Mouse (Mus musculus): ENCODE results near the gene I830077J02Rik. TPM values are rescaled to one million over a fixed set of nuclear protein-coding genes. Genes with fewer than 3 reads are reported as not detected.
"Not testable (repeated sequence)": the region's sequence is repeated elsewhere in the genome, so short reads cannot be mapped to it uniquely, and the experiment has no call there.

I830077J02Rik gene
- polyA plus RNA-seq, 1 experiment from 2014 or later = 3.9 TPM

DNA sequence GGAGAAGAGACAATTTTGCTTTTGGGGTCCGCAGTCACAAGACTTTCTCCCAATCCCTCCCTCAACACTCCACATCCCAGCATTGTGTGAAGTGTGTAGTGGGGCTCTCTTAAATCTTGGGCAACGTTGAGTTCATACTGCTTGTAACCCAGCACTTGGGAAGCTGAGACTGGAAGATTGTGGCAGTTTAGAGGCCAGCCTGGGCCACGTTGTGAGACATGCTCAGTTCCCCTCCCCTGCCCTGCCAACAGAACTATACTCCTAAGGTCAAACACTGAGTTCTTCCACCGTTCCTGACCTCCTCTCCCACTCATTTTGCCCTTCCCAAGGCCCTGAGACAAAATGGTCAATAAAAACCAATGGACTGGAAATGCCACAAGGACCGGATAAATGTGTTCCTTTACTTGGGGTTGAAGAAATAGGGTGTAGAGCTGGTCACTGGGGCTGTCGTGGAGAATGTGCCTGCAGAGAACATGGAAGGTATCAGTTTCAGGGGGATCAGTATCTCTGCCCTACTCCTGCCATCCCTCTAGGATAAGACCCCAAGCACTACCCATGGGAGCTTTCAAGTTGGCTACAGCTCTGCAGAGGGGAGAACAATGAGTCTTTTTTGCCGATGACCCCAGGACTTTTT, 4.8 kb downstream of the I830077J02Rik start:
- Histone ChIP-seq H3K4me3 (ENCODE audit: low read depth, low read length) (no peak overlapping the region), H3K36me3 (replicated peaks; ENCODE audit: insufficient read depth, low read length) (0 out of 2 replicates have a peak, but pooled peaks cover 3% of the 10 kb centered on the region), H3K27ac (ENCODE audit: low read depth) (no peak overlapping the region), H3K4me1 (ENCODE audit: insufficient read depth) (no peaks in the 10 kb centered on the region; the same call in 1 of the 2 replicates), H3K9ac (replicated peaks) (no peak overlapping the region), H3K27me3 (ENCODE audit: insufficient read depth, low read length) (no peaks in the 10 kb centered on the region), H3K4me2 (ENCODE audit: low read depth, low read length) (no peak overlapping the region), H3K9me3 (ENCODE audit: low read length) (no peaks in the 10 kb centered on the region)
- no peak for TF ChIP-seq CTCF (IDR thresholded peaks at IDR 0.05; ENCODE audit: low read depth)
- no peak for TF ChIP-seq EP300 (IDR thresholded peaks at IDR 0.05; ENCODE audit: low read depth)
- WGBS (ENCODE audit: insufficient replicate concordance) = 68% methylated on average over 7 of the region's 7 CpGs
- DNase-seq (no peak), ATAC-seq (no peak)

DNA sequence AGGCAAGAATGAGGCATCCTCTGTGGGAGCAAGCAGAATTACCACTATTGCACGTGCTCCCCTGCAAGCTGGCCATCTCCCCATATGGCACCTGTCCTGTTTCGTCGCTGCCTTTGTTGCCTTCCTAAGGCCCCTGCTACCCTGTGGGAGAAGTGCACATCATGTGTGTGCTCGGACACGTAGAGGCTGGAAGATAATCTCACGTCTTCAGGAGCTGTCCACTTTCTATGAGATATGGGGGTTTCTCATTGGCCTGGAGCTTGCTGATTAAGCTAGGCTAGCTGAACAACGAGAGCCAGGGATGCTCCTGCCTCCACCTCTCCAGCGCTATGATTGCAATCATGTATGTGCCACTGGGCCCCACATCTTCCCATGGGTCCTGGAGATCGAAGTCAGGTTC, 7.8 kb downstream of the I830077J02Rik start:
- Histone ChIP-seq H3K4me1 (ENCODE audit: insufficient read depth) (no peaks in the 10 kb centered on the region; the same call in 1 of the 2 replicates), H3K4me2 (ENCODE audit: low read depth, low read length) (no peak overlapping the region), H3K27ac (ENCODE audit: low read depth) (no peak overlapping the region), H3K9ac (replicated peaks) (no peak overlapping the region), H3K9me3 (ENCODE audit: low read length) (no peaks in the 10 kb centered on the region), H3K4me3 (ENCODE audit: low read depth, low read length) (no peak overlapping the region), H3K36me3 (replicated peaks; ENCODE audit: insufficient read depth, low read length) (0 out of 2 replicates have a peak, but pooled peaks cover 3% of the 10 kb centered on the region), H3K27me3 (ENCODE audit: insufficient read depth, low read length) (no peaks in the 10 kb centered on the region)
- DNase-seq (no peak), ATAC-seq (no peak)
- TF ChIP-seq CTCF (IDR thresholded peaks at IDR 0.05; ENCODE audit: low read depth) (no peak), EP300 (IDR thresholded peaks at IDR 0.05; ENCODE audit: low read depth) (no peak)
- 59% methylated on average over 9 of the region's 9 CpGs for WGBS (ENCODE audit: insufficient replicate concordance)

DNA sequence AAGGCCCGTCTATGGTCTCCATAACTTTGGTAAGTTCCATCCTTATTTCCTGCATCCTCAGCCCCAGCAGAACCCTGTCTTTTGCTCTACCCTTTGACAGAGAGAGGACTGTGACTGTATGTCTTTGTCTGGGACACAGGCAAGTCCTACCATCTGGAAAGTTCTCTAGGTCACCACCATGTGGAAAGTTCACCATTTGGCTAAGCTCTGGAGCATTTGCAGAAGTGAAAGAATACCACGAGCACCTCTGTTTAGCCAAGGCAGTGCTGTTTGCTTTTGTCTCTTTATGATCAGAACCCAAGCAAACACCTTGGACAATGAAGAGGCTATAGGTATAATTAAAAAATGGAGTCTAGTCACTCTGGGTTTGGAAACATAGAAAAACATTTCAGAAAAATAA, 10.5 kb downstream of the I830077J02Rik start:
- H3K27ac ChIP-seq (ENCODE audit: low read depth) = no peak overlapping the region
- no peak overlapping the region for H3K4me3 ChIP-seq (ENCODE audit: low read depth, low read length)
- no peaks in the 10 kb centered on the region for H3K36me3 ChIP-seq (replicated peaks; ENCODE audit: insufficient read depth, low read length)
- no peaks in the 10 kb centered on the region for H3K27me3 ChIP-seq (ENCODE audit: insufficient read depth, low read length)
- no peak for DNase-seq
- H3K4me2 ChIP-seq (ENCODE audit: low read depth, low read length) = no peak overlapping the region
- H3K9me3 ChIP-seq (ENCODE audit: low read length) = no peaks in the 10 kb centered on the region
- no peak for ATAC-seq
- H3K4me1 ChIP-seq (ENCODE audit: insufficient read depth) = peaks cover 3% of the 10 kb centered on the region; the same call in 1 of the 2 replicates
- H3K9ac ChIP-seq (replicated peaks) = no peak overlapping the region
- WGBS (ENCODE audit: insufficient replicate concordance) = 55% methylated on average over 2 of the region's 2 CpGs
- TF ChIP-seq CTCF (IDR thresholded peaks at IDR 0.05; ENCODE audit: low read depth) = no peak
- no peak for TF ChIP-seq EP300 (IDR thresholded peaks at IDR 0.05; ENCODE audit: low read depth)

DNA sequence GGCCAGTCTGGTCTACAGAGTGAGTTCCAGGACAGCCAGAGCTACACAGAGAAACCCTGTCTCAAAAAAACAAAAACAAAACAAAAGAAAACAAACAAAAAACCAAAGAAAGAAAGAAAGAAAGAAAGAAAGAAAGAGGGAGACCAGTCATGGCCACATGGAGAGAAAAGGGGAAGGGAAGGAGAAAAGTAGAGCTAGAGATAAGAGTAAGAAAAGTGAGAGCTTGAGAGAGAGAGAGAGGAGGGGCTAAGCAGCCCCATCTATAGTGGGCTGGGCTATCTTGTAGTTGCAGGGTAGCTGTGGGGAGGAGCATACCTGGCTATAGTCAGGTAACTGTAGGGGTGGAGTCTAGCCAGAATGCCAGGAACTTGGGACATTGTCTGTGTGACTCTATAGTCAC, 11.7 kb downstream of the I830077J02Rik start:
- not testable (repeated sequence) for H3K4me3 ChIP-seq (ENCODE audit: low read depth, low read length); H3K27ac ChIP-seq (ENCODE audit: low read depth); DNase-seq; H3K9me3 ChIP-seq (ENCODE audit: low read length); ATAC-seq; H3K4me2 ChIP-seq (ENCODE audit: low read depth, low read length); H3K9ac ChIP-seq (replicated peaks); H3K36me3 ChIP-seq (replicated peaks; ENCODE audit: insufficient read depth, low read length); H3K4me1 ChIP-seq (ENCODE audit: insufficient read depth); H3K27me3 ChIP-seq (ENCODE audit: insufficient read depth, low read length)

DNA sequence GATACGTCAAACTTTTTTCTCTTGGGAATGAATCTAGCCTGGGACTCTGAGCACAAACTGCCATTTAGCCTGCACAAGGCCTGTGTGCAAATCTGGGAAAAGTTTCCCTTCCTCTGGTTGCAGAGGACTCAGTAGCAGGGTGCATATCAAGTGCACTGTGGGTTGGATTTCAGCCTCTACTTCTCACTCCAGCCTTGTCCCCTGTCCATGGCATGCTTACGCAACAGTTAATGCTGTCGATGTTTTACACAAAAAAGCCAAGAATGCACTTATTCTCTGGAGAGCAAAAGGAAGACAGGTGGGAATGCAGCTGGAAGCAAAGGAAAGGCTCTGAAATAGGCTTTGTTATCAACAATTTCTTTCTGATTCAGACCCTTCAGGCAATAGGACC, 14.1 kb downstream of the I830077J02Rik start:
- TF ChIP-seq EP300 (IDR thresholded peaks at IDR 0.05; ENCODE audit: low read depth) (no peak), CTCF (IDR thresholded peaks at IDR 0.05; ENCODE audit: low read depth) (no peak)
- no peak for ATAC-seq
- Histone ChIP-seq H3K9ac (replicated peaks) (no peak overlapping the region), H3K4me2 (ENCODE audit: low read depth, low read length) (no peak overlapping the region), H3K36me3 (replicated peaks; ENCODE audit: insufficient read depth, low read length) (no peaks in the 10 kb centered on the region), H3K4me3 (ENCODE audit: low read depth, low read length) (no peak overlapping the region), H3K9me3 (ENCODE audit: low read length) (no peaks in the 10 kb centered on the region), H3K27ac (ENCODE audit: low read depth) (no peak overlapping the region), H3K27me3 (ENCODE audit: insufficient read depth, low read length) (no peaks in the 10 kb centered on the region), H3K4me1 (ENCODE audit: insufficient read depth) (peaks cover 19% of the 10 kb centered on the region)
- 50% methylated on average over 3 of the region's 3 CpGs for WGBS (ENCODE audit: insufficient replicate concordance)
- no peak for DNase-seq

DNA sequence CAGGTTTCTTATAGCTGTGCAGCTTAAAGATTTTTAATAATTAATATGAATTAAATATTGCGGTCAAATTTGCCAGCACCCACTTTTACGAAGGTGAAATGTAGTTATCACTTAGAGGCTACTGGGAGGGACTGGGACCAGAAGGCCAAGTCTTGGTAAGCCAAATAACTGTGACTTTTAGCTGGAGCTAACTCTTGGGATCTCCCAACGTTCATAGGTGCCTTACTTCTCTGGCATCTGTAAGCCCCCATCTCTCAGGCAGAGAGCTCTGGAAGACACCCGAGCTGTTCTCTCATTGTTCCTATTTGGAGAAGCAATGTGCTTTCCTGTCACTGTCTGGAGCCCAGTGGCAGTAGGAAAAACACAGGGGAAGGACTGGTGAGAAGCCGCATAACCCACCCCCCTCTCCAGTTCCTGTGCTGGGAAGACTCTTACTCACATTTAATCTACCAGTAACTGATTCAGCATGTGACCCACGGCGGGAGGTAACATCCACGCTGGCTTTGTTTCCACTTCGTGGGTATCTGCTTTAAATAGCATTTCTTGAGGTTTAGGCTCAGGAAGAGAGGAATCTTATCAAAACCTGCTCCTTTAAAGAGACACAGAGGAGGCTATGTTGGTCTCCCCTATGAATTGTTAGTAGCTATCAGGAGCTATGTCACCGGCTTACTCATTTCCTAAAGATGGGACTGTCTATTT, 14.7 kb downstream of the I830077J02Rik start:
- no peak overlapping the region for H3K27ac ChIP-seq (ENCODE audit: low read depth)
- no peak overlapping the region for H3K4me3 ChIP-seq (ENCODE audit: low read depth, low read length)
- no peak for TF ChIP-seq EP300 (IDR thresholded peaks at IDR 0.05; ENCODE audit: low read depth)
- TF ChIP-seq CTCF (IDR thresholded peaks at IDR 0.05; ENCODE audit: low read depth) = no peak
- H3K27me3 ChIP-seq (ENCODE audit: insufficient read depth, low read length) = no peaks in the 10 kb centered on the region
- ATAC-seq (peak; percentile 44; the same call in 1 of the 2 replicates), DNase-seq (no peak)
- H3K4me2 ChIP-seq (ENCODE audit: low read depth, low read length) = no peak overlapping the region
- 38% methylated on average over 10 of the region's 10 CpGs for WGBS (ENCODE audit: insufficient replicate concordance)
- no peak overlapping the region for H3K9ac ChIP-seq (replicated peaks)
- no peaks in the 10 kb centered on the region for H3K9me3 ChIP-seq (ENCODE audit: low read length)
- no peaks in the 10 kb centered on the region for H3K36me3 ChIP-seq (replicated peaks; ENCODE audit: insufficient read depth, low read length)
- H3K4me1 ChIP-seq (ENCODE audit: insufficient read depth) = peaks cover 21% of the 10 kb centered on the region

DNA sequence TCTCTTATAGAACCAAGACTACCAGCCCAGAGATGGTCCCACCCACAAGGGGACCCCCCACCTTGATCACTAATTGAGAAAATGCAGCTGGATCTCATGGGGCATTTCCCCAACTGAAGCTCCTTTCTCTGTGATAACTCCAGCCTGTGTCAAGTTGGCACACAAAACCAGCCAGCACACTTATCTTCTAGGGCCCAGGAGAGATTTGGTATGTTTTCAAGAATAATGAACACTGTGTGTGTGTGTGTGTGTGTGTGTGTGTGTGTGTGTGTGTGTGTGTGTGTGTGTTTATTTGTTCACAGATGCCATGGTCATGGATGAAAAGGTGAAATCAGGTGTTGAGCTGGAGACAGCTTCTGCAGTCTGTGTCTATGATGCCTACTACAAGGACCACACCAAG, 16.0 kb downstream of the I830077J02Rik start:
- not testable (repeated sequence) for H3K4me2 ChIP-seq (ENCODE audit: low read depth, low read length); H3K4me3 ChIP-seq (ENCODE audit: low read depth, low read length); DNase-seq; H3K36me3 ChIP-seq (replicated peaks; ENCODE audit: insufficient read depth, low read length); ATAC-seq; H3K27ac ChIP-seq (ENCODE audit: low read depth); H3K9me3 ChIP-seq (ENCODE audit: low read length); H3K9ac ChIP-seq (replicated peaks); H3K27me3 ChIP-seq (ENCODE audit: insufficient read depth, low read length)
- H3K4me1 ChIP-seq (ENCODE audit: insufficient read depth) = peaks cover 26% of the 10 kb centered on the region
